Mouse (Mus musculus) spleen, postnatal 14 days (tissue): Measurements from ENCODE around the gene Ppox.
"Not testable (repeated sequence)": the region's sequence is repeated elsewhere in the genome, so short reads cannot be mapped to it uniquely, and the experiment has no call there.

Experiments used
- DNase-seq, 2 experiments: peaks; one replicate each; pipeline ENCODE4 v3.0.0; 2021 to 2022; ENCODE audit warnings: low spot score in 2 of 2

The Ppox gene

DNA sequence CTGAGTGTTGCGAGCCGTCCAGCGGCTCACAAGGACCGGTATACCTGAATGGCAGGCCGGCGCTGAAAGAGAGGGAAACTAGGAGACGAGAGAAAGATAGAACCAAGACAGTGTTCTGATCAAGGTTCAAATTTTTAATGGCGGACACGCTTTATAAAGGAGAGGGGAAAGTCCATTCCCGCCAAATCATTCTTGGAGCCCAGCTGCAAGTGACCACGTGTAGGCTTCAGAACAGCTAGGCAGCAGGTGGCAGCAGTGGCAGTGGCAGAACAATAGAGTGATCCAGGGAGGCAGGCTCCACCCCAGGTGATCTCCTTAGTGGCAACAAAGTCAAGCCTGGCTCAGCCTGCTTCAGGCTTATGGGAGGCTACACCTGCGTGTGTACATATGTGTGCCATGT, 39.0 kb downstream of the Ppox start:
- DNase-seq: not testable (repeated sequence)

GRCm38 (mm10) chr1:171240911-171241310, 40.1 kb downstream of the Ppox start:
- no peak for DNase-seq

- no peak for DNase-seq
Observed at GRCm38 (mm10) chr1:171239992-171240744, 40.8 kb downstream of the Ppox start.

DNA sequence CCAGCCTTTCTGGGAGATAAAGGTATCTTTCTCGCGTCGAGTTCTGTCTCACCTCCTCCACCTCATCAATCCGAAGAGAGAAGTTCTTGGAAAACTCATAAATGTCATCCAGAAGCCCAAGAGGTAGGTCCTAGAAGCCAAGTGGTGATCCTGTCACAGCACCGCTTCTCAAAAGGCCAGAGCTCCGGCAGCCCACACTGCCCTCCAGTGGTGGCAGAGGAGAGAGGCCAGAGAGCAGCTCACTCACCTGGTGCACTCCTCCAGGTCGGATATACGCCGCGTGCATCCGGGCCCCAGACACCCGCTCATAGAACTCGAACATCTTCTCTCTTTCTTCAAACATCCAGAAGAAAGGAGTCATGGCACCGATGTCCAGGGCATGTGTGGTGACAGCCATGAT, 42.5 kb downstream of the Ppox start:
- DNase-seq: peak in 1 of 2 experiments; percentile 55

GRCm38 (mm10) chr1:171237438-171237837, 43.5 kb downstream of the Ppox start:
- DNase-seq: no peak

- no peak for DNase-seq
Observed at GRCm38 (mm10) chr1:171235791-171236190, 45.2 kb downstream of the Ppox start.

- DNase-seq: no peak
Observed at GRCm38 (mm10) chr1:171234538-171234937, 46.4 kb downstream of the Ppox start.

GRCm38 (mm10) chr1:171234126-171234525, 46.9 kb downstream of the Ppox start, which contains the start of gene Fcer1g:
Gene Fcer1g (minus strand): TSS chr1:171234365.
- no peak for DNase-seq

DNA sequence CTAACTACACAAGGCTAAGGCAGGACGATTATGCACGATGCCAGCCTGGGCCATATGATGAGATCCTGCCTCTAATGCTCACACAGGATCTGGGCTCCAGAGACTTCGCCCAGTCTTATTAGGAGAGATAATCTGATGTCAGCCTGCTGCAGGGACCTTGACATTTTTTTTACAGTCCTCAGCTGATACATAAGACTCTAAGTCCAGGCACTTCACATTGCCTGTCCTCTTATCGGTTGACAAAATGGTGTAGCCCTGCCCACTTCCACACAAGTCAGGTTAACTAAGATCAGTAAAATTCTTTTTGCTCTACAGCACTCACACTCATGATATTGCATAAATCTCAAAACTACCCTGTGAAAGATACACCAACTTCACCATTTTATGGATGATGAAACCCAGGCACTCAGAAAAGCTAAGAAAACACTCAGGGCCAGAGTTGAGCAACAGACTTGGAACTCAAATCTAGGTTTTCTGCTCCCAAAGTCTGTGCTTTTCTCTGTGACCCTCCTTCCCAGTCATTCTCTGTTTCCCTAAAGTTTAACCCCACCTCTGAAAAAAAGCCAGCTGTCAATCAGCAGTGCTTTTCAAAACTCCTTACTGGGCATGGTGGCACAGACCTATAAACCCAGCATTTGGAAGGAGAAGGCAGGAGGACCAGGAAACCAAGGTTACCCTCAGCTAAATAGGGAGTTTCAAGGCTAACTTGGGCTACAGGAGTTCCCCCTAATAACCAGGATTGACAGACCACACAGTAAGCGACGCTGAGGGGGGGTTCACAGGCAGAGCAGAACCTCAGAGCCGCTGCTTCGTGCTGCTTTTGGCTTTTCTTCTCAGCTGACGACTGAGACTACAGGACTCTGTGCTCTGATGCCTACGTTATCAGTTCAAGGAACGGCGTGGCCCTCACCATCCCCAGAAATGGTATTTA, 47.9 kb downstream of the Ppox start:
- DNase-seq: no peak

- DNase-seq: no peak
Observed at GRCm38 (mm10) chr1:171232348-171232747, 48.6 kb downstream of the Ppox start.

- DNase-seq: no peak
Observed at GRCm38 (mm10) chr1:171231844-171232243, 49.1 kb downstream of the Ppox start.

GRCm38 (mm10) chr1:171230215-171230614, 50.8 kb downstream of the Ppox start:
- DNase-seq: no peak

DNA sequence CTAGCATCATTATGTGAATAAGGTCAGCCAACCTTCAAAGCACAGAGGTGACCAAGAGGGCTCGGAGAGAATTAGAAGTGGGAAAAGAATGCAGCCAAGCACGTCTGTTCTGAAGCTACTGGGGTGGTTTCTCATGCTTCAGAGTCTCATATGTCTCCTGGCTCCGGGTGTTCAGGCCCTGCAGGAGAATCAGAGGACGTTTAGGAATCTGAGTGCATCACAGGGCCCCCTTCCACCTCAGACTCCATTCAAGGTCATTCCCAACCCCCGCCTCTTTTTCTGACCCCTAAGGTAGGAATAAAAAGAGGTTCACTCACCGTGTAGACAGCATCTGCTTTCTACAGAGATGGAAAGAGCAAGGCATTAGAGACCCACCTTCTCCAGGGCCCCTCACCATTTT, 51.2 kb downstream of the Ppox start:
- no peak for DNase-seq

DNA sequence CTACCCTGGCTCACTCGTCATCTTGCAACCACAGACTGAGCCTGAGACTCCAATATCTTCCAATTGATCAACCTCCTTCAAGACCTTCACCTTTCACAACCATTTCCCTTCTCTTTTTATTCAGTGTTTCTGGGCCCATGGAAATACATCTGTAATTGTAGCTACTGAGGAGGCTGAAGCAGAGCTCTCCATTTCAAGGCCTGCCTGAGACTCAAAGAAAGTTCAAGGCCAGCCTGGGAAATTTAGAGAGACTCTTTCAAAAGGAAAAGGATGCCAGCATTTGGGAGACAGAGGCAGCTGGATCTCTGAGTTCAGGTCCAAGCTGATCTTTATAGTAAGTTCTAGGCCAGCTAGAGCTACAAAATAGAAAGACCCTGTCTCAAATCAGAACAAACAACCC, 53.1 kb downstream of the Ppox start:
- no peak for DNase-seq

DNA sequence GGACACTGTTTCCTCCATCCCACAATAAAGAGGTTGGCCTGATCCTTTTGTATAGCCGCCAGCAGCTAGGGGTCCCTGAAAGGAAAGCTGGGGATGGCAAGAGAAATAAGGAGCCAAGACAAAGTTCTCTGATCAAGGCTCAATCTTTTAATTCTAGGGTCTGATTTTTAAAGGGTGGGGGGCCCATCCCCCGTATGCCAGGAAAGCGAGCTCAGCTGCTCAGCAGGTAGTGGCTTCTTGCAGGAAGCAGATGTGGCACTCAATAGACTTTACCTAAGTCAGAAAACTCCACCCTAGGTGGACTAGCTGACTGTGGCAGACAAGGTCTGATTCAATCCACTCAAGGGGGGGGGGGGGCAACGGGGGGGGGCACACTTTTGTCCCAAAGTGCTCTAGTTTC, 54.2 kb downstream of the Ppox start:
- DNase-seq: no peak
